ENCODE assay signal across 12 mouse cellular contexts in genomic region chr7:122290771-122291170, GRCm38 (mm10). TPM values are rescaled to one million over a fixed set of nuclear protein-coding genes. Genes with fewer than 3 reads are reported as not detected.
DNase-seq lines count a peak whose midpoint lies in the region; TF ChIP-seq lines count a peak whose summit lies in the region.
"Had no signal": no experiment of that assay in that cellular context is flagged by ENCODE, and none has a peak within 500 bp of the region (broad histone marks: within the 10 kb centered on the region; RNA-seq: fewer than 3 reads in every experiment).

No protein-coding gene starts in this region.

- peak; percentile 12 to 45 for DNase-seq in cerebellum, adult 18-20 months
- no peak for DNase-seq in cerebellum, adult 9-10 months
- DNase-seq in layer of hippocampus, adult 2 months (ENCODE audit: low spot score in 2 of 2) = no peak
- DNase-seq in layer of hippocampus, adult 8-10 months (ENCODE audit: low spot score in 2 of 2) = no peak
- peak; percentile 65 to 78 for DNase-seq in thymus, adult 18-20 months
- no peak for DNase-seq in layer of hippocampus, adult 18-20 months (ENCODE audit: low spot score in 2 of 2)
- no peak for DNase-seq in left cerebral cortex, adult 11 months (ENCODE audit: low spot score)
- DNase-seq: kidney, postnatal 14 days had no signal

- peak overlapping the region; percentile 96 for H3K27ac ChIP-seq in layer of hippocampus, adult 2 months
- H3K27ac ChIP-seq in cortical plate, adult 2 months (ENCODE audit: insufficient read depth, low read length) = 0 out of 2 replicates have a peak overlapping the region, but pooled peaks have one; percentile 54
- H3K27ac ChIP-seq: embryonic facial prominence, embryonic 12.5 days; forebrain, embryonic 13.5 days; lung, embryonic 15.5 days had no signal

- H3K4me3 ChIP-seq in layer of hippocampus, adult 2 months = peak overlapping the region; percentile 92
- peak overlapping the region; percentile 99 for H3K4me3 ChIP-seq in cortical plate, adult 2 months (ENCODE audit: insufficient read depth, low read length)
- H3K4me3 ChIP-seq: lung, embryonic 15.5 days had no signal

- TF ChIP-seq CTCF in layer of hippocampus, adult 2 months (conservative IDR thresholded peaks at IDR 0.05) = no peak
- no peak for TF ChIP-seq CTCF in cortical plate, adult 2 months (IDR thresholded peaks at IDR 0.05; ENCODE audit: extremely low read depth, insufficient read depth, low read length)

- TF ChIP-seq POLR2A in cortical plate, adult 2 months (IDR thresholded peaks at IDR 0.05; ENCODE audit: extremely low read depth, insufficient read depth, low read length) = no peak

- H3K4me1 ChIP-seq in cortical plate, adult 2 months (ENCODE audit: control insufficient read depth, insufficient read depth, low read length) = peaks cover 4% of the 10 kb centered on the region; the same call in 1 of the 2 replicates

RNA-seq across cellular contexts. Expression of gene Prkcb, which starts 2.2 kb away (rescaled TPM):
- total RNA-seq in layer of hippocampus, adult 2 months (2021) = 100 to 1,000 TPM; 788 to 796 TPM
- total RNA-seq in layer of hippocampus, adult 8-10 months (2022) = 100 to 1,000 TPM; 650 to 790 (median 729) TPM
- polyA plus RNA-seq in cortical plate, adult 2 months (2012; rRNA removed) = 767 and 768 TPM in 2 replicates
- total RNA-seq in layer of hippocampus, adult 18-20 months (2021) = 100 to 1,000 TPM; 741 to 778 TPM

Comparison
In these comparisons a context has a peak if more than half of its experiments do, and no peak if none do; other contexts are left out.
1. DNase-seq: peak in cerebellum, adult 18-20 months (2 of 2) and thymus, adult 18-20 months (2 of 2); none in cerebellum, adult 9-10 months (single experiment), layer of hippocampus, adult 2 months (0 of 2), layer of hippocampus, adult 8-10 months (0 of 2), layer of hippocampus, adult 18-20 months (0 of 2) and left cerebral cortex, adult 11 months (single experiment).